Comparison of ENCODE assay signal across 8 mouse cellular contexts in genomic region chr8:94385506-94386213, GRCm38 (mm10). TPM values are rescaled to one million over a fixed set of nuclear protein-coding genes. Genes with fewer than 3 reads are reported as not detected.
DNase-seq lines count a peak whose midpoint lies in the region; ATAC-seq and TF ChIP-seq lines count a peak whose summit lies in the region.

No protein-coding gene starts in this region.

- peak overlapping the region; percentile 85 for H3K27ac ChIP-seq in lung, embryonic 14.5 days (ENCODE audit: low read depth)
- peak overlapping the region; percentile 88 for H3K27ac ChIP-seq in embryonic facial prominence, embryonic 15.5 days (replicated peaks)
- peak overlapping the region; percentile 48 for H3K27ac ChIP-seq in intestine, embryonic 14.5 days (ENCODE audit: low read depth)
- peak overlapping the region; percentile 95 for H3K27ac ChIP-seq in neural tube, embryonic 13.5 days (replicated peaks)

- H3K9ac ChIP-seq in lung, embryonic 14.5 days, result peak overlapping the region; percentile 84
- H3K9ac ChIP-seq in embryonic facial prominence, embryonic 15.5 days, result peak overlapping the region; percentile 89
- H3K9ac ChIP-seq in intestine, embryonic 14.5 days (ENCODE audit: low read length), result peak overlapping the region; percentile 80
- H3K9ac ChIP-seq in neural tube, embryonic 13.5 days, result peak overlapping the region; percentile 90

- DNase-seq in lung, embryonic 14.5 days, result no peak
- DNase-seq in lung, postnatal 25 days (ENCODE audit: low spot score), result no peak
- DNase-seq in intestine, embryonic 14.5 days (ENCODE audit: low spot score), result peak; percentile 60
- no peak for DNase-seq in adrenal gland, adult 18-20 months (ENCODE audit: low spot score in 2 of 2)
- DNase-seq in thymus, adult 18-20 months, result no peak
- no peak for DNase-seq in right cerebral cortex, postnatal 14 days

- H3K4me2 ChIP-seq in lung, embryonic 14.5 days, result peak overlapping the region; percentile 89
- H3K4me2 ChIP-seq in embryonic facial prominence, embryonic 15.5 days (replicated peaks), result peak overlapping the region; percentile 86
- peak overlapping the region; percentile 74 for H3K4me2 ChIP-seq in intestine, embryonic 14.5 days (ENCODE audit: low read length)
- H3K4me2 ChIP-seq in neural tube, embryonic 13.5 days, result peak overlapping the region; percentile 92

- 26% methylated on average over 20 of the region's 20 CpGs for WGBS in lung, embryonic 14.5 days
- WGBS in embryonic facial prominence, embryonic 15.5 days, result 25% methylated on average over 20 of the region's 20 CpGs
- 25% methylated on average over 20 of the region's 20 CpGs for WGBS in intestine, embryonic 14.5 days
- 24% methylated on average over 20 of the region's 20 CpGs for WGBS in neural tube, embryonic 13.5 days

- no peaks in the 10 kb centered on the region for H3K9me3 ChIP-seq in lung, embryonic 14.5 days (ENCODE audit: low read depth, low read length)
- H3K9me3 ChIP-seq in embryonic facial prominence, embryonic 15.5 days (replicated peaks), result no peaks in the 10 kb centered on the region
- no peaks in the 10 kb centered on the region for H3K9me3 ChIP-seq in intestine, embryonic 14.5 days (ENCODE audit: control insufficient read depth, low read length)
- no peaks in the 10 kb centered on the region for H3K9me3 ChIP-seq in neural tube, embryonic 13.5 days

- no peaks in the 10 kb centered on the region for H3K27me3 ChIP-seq in lung, embryonic 14.5 days (ENCODE audit: insufficient read depth, low read length)
- no peaks in the 10 kb centered on the region for H3K27me3 ChIP-seq in embryonic facial prominence, embryonic 15.5 days
- no peaks in the 10 kb centered on the region for H3K27me3 ChIP-seq in intestine, embryonic 14.5 days (replicated peaks; ENCODE audit: control insufficient read depth, insufficient read depth, low read length)
- H3K27me3 ChIP-seq in neural tube, embryonic 13.5 days, result no peaks in the 10 kb centered on the region

- TF ChIP-seq CTCF in lung, embryonic 14.5 days (IDR thresholded peaks at IDR 0.05; ENCODE audit: low read depth), result 0 out of 2 replicates have a peak, but pooled peaks have one; percentile 3

- H3K4me3 ChIP-seq in lung, embryonic 14.5 days (ENCODE audit: low read depth, low read length), result peak overlapping the region; percentile 91
- peak overlapping the region; percentile 76 for H3K4me3 ChIP-seq in embryonic facial prominence, embryonic 15.5 days (replicated peaks)
- peak overlapping the region; percentile 68 for H3K4me3 ChIP-seq in intestine, embryonic 14.5 days (ENCODE audit: low read depth, low read length)
- H3K4me3 ChIP-seq in neural tube, embryonic 13.5 days, result peak overlapping the region; percentile 75

- H3K36me3 ChIP-seq in lung, embryonic 14.5 days (ENCODE audit: insufficient read depth), result peaks cover 17% of the 10 kb centered on the region
- peaks cover 15% of the 10 kb centered on the region for H3K36me3 ChIP-seq in embryonic facial prominence, embryonic 15.5 days
- H3K36me3 ChIP-seq in intestine, embryonic 14.5 days (ENCODE audit: control insufficient read depth, insufficient read depth, low read length), result peaks cover 17% of the 10 kb centered on the region
- H3K36me3 ChIP-seq in neural tube, embryonic 13.5 days, result peaks cover 14% of the 10 kb centered on the region

- H3K4me1 ChIP-seq in lung, embryonic 14.5 days (ENCODE audit: insufficient read depth), result peaks cover 6% of the 10 kb centered on the region; the same call in 1 of the 2 replicates
- H3K4me1 ChIP-seq in embryonic facial prominence, embryonic 15.5 days, result peaks cover 10% of the 10 kb centered on the region
- H3K4me1 ChIP-seq in intestine, embryonic 14.5 days (replicated peaks; ENCODE audit: control insufficient read depth, insufficient read depth, low read length), result peaks cover 4% of the 10 kb centered on the region
- H3K4me1 ChIP-seq in neural tube, embryonic 13.5 days (replicated peaks), result peaks cover 24% of the 10 kb centered on the region

- ATAC-seq in lung, embryonic 14.5 days (ENCODE audit: insufficient read depth), result no peak
- ATAC-seq in embryonic facial prominence, embryonic 15.5 days (ENCODE audit: insufficient number of reproducible peaks, low FRiP score, low TSS enrichment, low read depth), result 0 out of 2 replicates have a peak, but pooled peaks have one; percentile 1
- peak; percentile 34; the same call in 1 of the 2 replicates for ATAC-seq in intestine, embryonic 14.5 days (replicated peaks; ENCODE audit: low FRiP score, low TSS enrichment, low read depth)
- ATAC-seq in neural tube, embryonic 13.5 days (ENCODE audit: low read depth), result peak; percentile 32

RNA-seq across cellular contexts. Expression of gene Herpud1, which starts 0.6 kb away (rescaled TPM):
- polyA plus RNA-seq in lung, embryonic 14.5 days (2014; fragmentation: Nextera tagmentation; extraction: Ambion mirVana), result 97.9 and 111 TPM in 2 replicates
- 96.8 and 103 TPM in 2 replicates for polyA plus RNA-seq in embryonic facial prominence, embryonic 15.5 days (2015; fragmentation: Nextera tagmentation; extraction: Ambion mirVana)
- polyA plus RNA-seq in intestine, embryonic 14.5 days (2014; fragmentation: Nextera tagmentation; extraction: Ambion mirVana), result 77.7 and 97.4 TPM in 2 replicates
- polyA plus RNA-seq in neural tube, embryonic 13.5 days (2015; fragmentation: Nextera tagmentation; extraction: Ambion mirVana), result 63.3 and 66.3 TPM in 2 replicates
- 100 to 1,000 TPM; 100 to 109 TPM for total RNA-seq in adrenal gland, adult 18-20 months (2021)

RNA-seq across cellular contexts. Expression of gene Nlrc5, which starts 48.5 kb away (rescaled TPM):
- polyA plus RNA-seq in lung, embryonic 14.5 days (2014; fragmentation: Nextera tagmentation; extraction: Ambion mirVana), result 0.11 and 0.46 TPM in 2 replicates
- polyA plus RNA-seq in embryonic facial prominence, embryonic 15.5 days (2015; fragmentation: Nextera tagmentation; extraction: Ambion mirVana), result 0.35 and 0.40 TPM in 2 replicates
- polyA plus RNA-seq in intestine, embryonic 14.5 days (2014; fragmentation: Nextera tagmentation; extraction: Ambion mirVana), result 0.48 and 0.69 TPM in 2 replicates
- polyA plus RNA-seq in neural tube, embryonic 13.5 days (2015; fragmentation: Nextera tagmentation; extraction: Ambion mirVana), result 0.18 and 0.32 TPM in 2 replicates
- 10 to 100 TPM in 1 of 2 experiments, 1 to 10 TPM in 1; 7.1 to 23.7 TPM for total RNA-seq in adrenal gland, adult 18-20 months (2021)

RNA-seq across cellular contexts. Expression of gene Slc12a3, which starts 56.7 kb away (rescaled TPM):
- not detected in 2 replicates for polyA plus RNA-seq in lung, embryonic 14.5 days (2014; fragmentation: Nextera tagmentation; extraction: Ambion mirVana)
- polyA plus RNA-seq in embryonic facial prominence, embryonic 15.5 days (2015; fragmentation: Nextera tagmentation; extraction: Ambion mirVana), result 0.23 TPM in 1 of 2 replicates, not detected in the other
- polyA plus RNA-seq in intestine, embryonic 14.5 days (2014; fragmentation: Nextera tagmentation; extraction: Ambion mirVana), result 0.05 TPM in 1 of 2 replicates, not detected in the other
- polyA plus RNA-seq in neural tube, embryonic 13.5 days (2015; fragmentation: Nextera tagmentation; extraction: Ambion mirVana), result 0.06 and 0.23 TPM in 2 replicates
- total RNA-seq in adrenal gland, adult 18-20 months (2021), result under 1 TPM in 1 of 2 experiments, not detected in 1; 0.13 TPM
